Mouse (Mus musculus): Measurements from ENCODE around the gene Phyhd1.

Phyhd1 gene

DNA sequence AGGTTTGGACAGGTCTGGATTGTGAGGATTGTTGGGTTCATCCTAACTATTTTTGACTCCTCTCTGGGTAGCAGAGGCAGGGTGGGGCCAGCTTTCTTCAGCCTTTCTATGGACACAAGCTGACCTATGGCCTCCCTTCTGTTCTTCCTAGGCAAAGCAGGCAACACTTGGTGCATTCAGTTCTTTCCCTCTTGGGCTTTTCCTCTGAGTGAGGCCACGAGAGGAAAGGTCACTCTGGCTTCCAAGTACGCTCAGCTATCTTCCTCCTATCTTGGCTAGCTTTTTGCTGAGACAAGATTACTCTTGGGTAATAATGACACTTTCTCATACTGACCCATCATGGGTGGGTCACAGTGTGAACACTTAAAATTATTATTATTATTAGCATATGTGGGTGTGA, 17.2 kb downstream of the Phyhd1 start:
- DNase-seq (ENCODE audit: low read depth, low spot score), result no peak

DNA sequence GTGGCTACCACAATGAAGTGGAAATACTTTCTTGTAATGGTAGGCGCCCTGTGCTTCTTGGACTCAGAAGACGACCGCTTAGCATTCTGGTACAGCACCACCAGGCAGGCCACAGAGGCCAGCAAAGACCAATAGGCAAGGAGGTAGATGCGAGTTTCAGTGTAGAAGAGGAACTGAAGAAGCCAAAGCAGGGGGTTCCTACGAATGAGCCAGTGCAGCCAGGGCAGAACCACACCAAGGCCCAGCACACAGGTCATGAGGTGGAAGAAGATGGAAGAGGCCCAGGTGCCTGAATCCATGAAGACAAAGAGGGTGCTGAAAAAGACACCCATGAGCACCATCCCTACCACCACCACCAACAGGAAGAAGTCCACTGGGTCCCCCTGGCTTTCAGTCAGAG, 19.0 kb downstream of the Phyhd1 start:
- DNase-seq (ENCODE audit: low read depth, low spot score), result no peak

GRCm38 (mm10) chr2:30285416-30286181, 19.6 kb downstream of the Phyhd1 start:
- DNase-seq (ENCODE audit: low read depth, low spot score), result no peak

GRCm38 (mm10) chr2:30286192-30287026, 20.4 kb downstream of the Phyhd1 start, which contains the start of the genes Dolk and Nup188:
Gene Dolk (minus strand): TSS chr2:30286334.
Gene Nup188 (plus strand): TSS chr2:30286397.
- DNase-seq (ENCODE audit: low read depth, low spot score), result peak; percentile 99

DNA sequence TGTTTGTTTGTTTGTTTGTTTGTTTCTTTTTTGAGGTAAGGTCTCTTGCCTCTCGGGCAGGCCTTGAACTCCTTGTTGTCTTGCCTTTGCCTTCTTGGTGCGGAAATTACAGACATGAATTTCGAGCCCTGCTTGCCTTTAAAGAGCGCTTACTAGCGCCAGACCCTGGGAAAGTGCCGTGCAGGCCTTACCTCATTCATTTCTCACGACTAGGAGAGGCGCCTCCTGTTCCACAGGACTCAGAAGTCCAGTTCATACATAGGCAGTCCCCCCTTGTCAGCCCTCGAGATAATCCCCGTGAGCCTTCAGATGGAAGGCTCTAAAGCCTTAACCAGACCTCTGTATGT, 21.0 kb downstream of the Phyhd1 start:
- peak; percentile 45 for DNase-seq (ENCODE audit: low read depth, low spot score)

DNA sequence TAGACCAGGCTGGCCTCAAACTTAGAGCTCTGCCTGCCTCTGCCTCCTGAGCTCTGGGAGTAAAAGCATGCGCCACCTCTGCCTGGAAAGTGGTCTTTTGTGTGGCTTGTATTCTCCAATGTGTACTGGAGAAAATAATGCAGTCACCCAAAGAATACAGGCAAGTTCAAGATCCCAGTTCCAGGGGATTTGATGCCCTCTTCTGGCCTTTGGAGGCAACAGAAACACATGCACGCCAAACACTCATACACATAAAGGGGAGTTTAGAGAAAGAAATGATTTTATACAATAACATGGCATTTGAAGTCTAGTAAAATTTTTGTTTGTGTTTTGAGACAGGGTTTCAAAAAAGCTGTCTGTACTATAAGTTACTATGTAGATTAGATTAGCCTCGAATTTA, 33.5 kb downstream of the Phyhd1 start:
- DNase-seq (ENCODE audit: low read depth, low spot score), result peak; percentile 20

GRCm38 (mm10) chr2:30299966-30300365, 34.0 kb downstream of the Phyhd1 start:
- no peak for DNase-seq (ENCODE audit: low read depth, low spot score)

DNA sequence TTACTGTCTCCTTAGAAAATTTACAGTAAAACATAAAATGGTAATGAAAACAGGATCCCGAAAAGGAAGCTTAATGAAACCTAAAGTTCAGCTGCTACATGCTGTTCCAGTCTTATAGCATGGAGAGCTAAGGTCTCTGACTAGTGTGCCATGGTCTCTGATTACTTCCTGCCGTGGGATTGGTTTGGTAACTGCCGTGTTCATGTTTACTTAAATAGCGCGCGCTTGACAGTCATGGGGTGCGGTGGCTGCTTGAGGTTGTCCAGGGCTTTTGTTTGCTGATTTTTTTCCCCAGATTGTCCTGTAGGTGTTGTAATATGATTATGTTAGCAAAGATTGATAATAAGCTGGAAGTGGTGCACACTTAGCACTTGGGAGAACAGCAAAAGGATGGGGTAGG, 40.1 kb downstream of the Phyhd1 start:
- DNase-seq (ENCODE audit: low read depth, low spot score), result no peak

GRCm38 (mm10) chr2:30309351-30309750, 43.3 kb downstream of the Phyhd1 start:
- DNase-seq (ENCODE audit: low read depth, low spot score), result no peak

- DNase-seq (ENCODE audit: low read depth, low spot score), result no peak
These were observed 45.5 kb downstream of the Phyhd1 start for GRCm38 (mm10) chr2:30311481-30311880.

GRCm38 (mm10) chr2:30316136-30316535, 50.1 kb downstream of the Phyhd1 start:
- DNase-seq (ENCODE audit: low read depth, low spot score), result no peak

GRCm38 (mm10) chr2:30316955-30317354, 51.0 kb downstream of the Phyhd1 start:
- DNase-seq (ENCODE audit: low read depth, low spot score), result no peak

GRCm38 (mm10) chr2:30319260-30319659, 53.3 kb downstream of the Phyhd1 start:
- DNase-seq (ENCODE audit: low read depth, low spot score), result no peak

- DNase-seq (ENCODE audit: low read depth, low spot score), result no peak
These were observed 57.1 kb downstream of the Phyhd1 start for GRCm38 (mm10) chr2:30323111-30323510.

DNA sequence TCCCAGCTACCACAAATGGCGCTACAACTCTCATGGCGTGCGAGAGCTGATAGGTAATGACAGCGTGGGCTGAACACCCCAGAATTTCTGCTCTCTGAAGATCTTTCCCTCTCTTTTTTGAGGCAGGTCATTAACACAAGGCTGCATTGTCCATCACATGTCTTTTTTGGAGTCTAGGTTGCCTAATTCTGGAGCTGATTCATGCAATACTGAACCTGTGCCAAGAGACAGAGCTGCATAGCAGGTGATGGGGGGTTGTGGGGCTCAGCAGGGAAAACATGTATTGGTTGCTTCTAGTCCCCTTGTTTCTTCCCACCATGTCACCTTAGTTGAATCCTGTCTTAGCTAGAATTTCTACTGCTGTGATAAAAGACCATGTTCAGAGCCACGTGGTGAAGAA, 59.3 kb downstream of the Phyhd1 start:
- DNase-seq (ENCODE audit: low read depth, low spot score), result no peak

DNA sequence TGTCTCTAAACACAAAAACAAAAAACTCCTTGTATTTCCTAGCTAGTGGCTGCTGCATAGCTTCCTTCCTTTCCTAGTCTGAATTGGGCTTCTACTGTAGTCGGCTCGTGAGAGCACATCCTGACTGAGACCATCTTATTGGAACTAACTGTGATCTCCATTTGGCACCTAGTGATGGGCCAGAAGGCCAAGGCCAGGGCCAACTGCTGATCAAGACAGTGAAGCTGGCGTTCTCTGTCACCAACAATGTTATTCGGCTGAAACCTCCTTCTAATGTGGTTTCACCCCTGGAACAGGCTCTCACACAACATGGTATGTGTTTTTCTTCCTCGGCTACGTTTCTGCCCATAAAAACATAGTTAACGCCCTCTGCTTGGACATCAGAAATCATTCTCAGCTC, 61.3 kb downstream of the Phyhd1 start:
- no peak for DNase-seq (ENCODE audit: low read depth, low spot score)

GRCm38 (mm10) chr2:30328791-30329190, 62.8 kb downstream of the Phyhd1 start:
- no peak for DNase-seq (ENCODE audit: low read depth, low spot score)

Measured in CD4-positive, CD25-positive, alpha-beta regulatory T cell, adult 2 months (primary cell).